Mouse (Mus musculus) small intestine, adult 2 months (tissue): Measurements from ENCODE around the gene Fyn.

Experiments
- CTCF ChIP-seq: fragments of 200-500 bp; IDR thresholded peaks from 2 replicates; pipeline ENCODE4 v1.5.1; 2012; ENCODE audit warnings: low read depth, mild to moderate bottlenecking, control low read depth, inconsistent platforms, low read length, moderate library complexity, mixed read lengths; ENCODE audit not compliant: insufficient replicate concordance, insufficient read length; ENCODE audit errors: extremely low read depth
- POLR2A ChIP-seq: fragments of 200-500 bp; IDR thresholded peaks from 2 replicates; pipeline ENCODE4 v1.6.1; 2012; ENCODE audit warnings: low read depth, mild to moderate bottlenecking, control low read depth, inconsistent platforms, low read length, moderate library complexity

- TF ChIP-seq CTCF (no peak), POLR2A (no peak)
Observed at GRCm38 (mm10) chr10:39503331-39503730, 134.7 kb downstream of the Fyn start.
